Mouse (Mus musculus) neural tube, embryonic 15.5 days (tissue): ENCODE measurements at regions not wholly inside any gene's neighbourhood (a gene's known extent, or its start where the extent isn't known, plus 50 kb on each side); places are given as distances from the start of the nearest gene placed in this dataset.

ENCODE experiments used
- ATAC-seq: fragments of 200-750 bp; cut with Nextera tagmentation; 2 replicates; pipeline ENCODE4 v1.8.0; 2017; ENCODE audit warnings: mild to moderate bottlenecking, moderate TSS enrichment, moderate library complexity; ENCODE audit not compliant: low FRiP score
- H3K27ac ChIP-seq: fragments of 300-500 bp; sonication (generic); replicated peaks from 2 replicates; pipeline ENCODE4 v1.5.1; 2015; ENCODE audit warnings: mild to moderate bottlenecking, inconsistent platforms
- H3K27me3 ChIP-seq: fragments of 300-500 bp; sonication (generic); replicated peaks from 2 replicates; pipeline ENCODE4 v1.6.1; 2015; ENCODE audit warnings: inconsistent platforms
- H3K36me3 ChIP-seq: fragments of 300-500 bp; sonication (generic); 2 replicates; pipeline ENCODE4 v1.6.1; 2015; ENCODE audit warnings: inconsistent platforms
- H3K4me1 ChIP-seq: fragments of 300-500 bp; sonication (generic); 2 replicates; pipeline ENCODE4 v1.6.1; 2015; ENCODE audit warnings: inconsistent platforms
- H3K4me2 ChIP-seq: fragments of 300-500 bp; sonication (generic); 2 replicates; pipeline ENCODE4 v1.6.1; 2015; ENCODE audit warnings: inconsistent platforms, mild to moderate bottlenecking, moderate library complexity
- H3K4me3 ChIP-seq: fragments of 300-500 bp; sonication (generic); replicated peaks from 2 replicates; pipeline ENCODE4 v1.5.1; 2015; ENCODE audit warnings: mild to moderate bottlenecking, inconsistent platforms
- H3K9ac ChIP-seq: fragments of 300-500 bp; sonication (generic); replicated peaks from 2 replicates; pipeline ENCODE4 v1.6.1; 2015; ENCODE audit warnings: mild to moderate bottlenecking, inconsistent platforms
- H3K9me3 ChIP-seq: fragments of 300-500 bp; sonication (generic); replicated peaks from 2 replicates; pipeline ENCODE4 v1.6.1; 2016; ENCODE audit warnings: inconsistent platforms
- WGBS: fragments of 180-500 bp; shearing (Covaris S2); methylation state at CpG from one replicate; pipeline ENCODE4 v1.1.7; 2015; ENCODE audit warnings: mixed read lengths; 5-methylcytosine and 5-hydroxymethylcytosine counted together

- WGBS, result 88% methylated on average over 2 of the region's 2 CpGs
- H3K9me3 ChIP-seq, result no peaks in the 10 kb centered on the region
Observed at GRCm38 (mm10) chr16:52851129-52851528, 397.3 kb upstream of the Alcam start.

GRCm38 (mm10) chr16:52818976-52819375 lies 365.1 kb upstream of the Alcam start:
- no peak overlapping the region for H3K4me2 ChIP-seq
- H3K36me3 ChIP-seq, result no peaks in the 10 kb centered on the region
- H3K9me3 ChIP-seq, result no peaks in the 10 kb centered on the region
- ATAC-seq, result no peak
- no peak overlapping the region for H3K4me3 ChIP-seq
- 64% methylated on average over 1 of the region's 1 CpGs for WGBS
- no peaks in the 10 kb centered on the region for H3K27me3 ChIP-seq
- no peaks in the 10 kb centered on the region for H3K4me1 ChIP-seq
- H3K27ac ChIP-seq, result no peak overlapping the region
- no peak overlapping the region for H3K9ac ChIP-seq

More at GRCm38 (mm10) chr16:52851129-52851528, 397.3 kb upstream of the Alcam start:
- Histone ChIP-seq H3K36me3 (no peaks in the 10 kb centered on the region), H3K27ac (no peak overlapping the region), H3K4me2 (no peak overlapping the region), H3K4me1 (no peaks in the 10 kb centered on the region), H3K4me3 (no peak overlapping the region), H3K9ac (no peak overlapping the region), H3K27me3 (no peaks in the 10 kb centered on the region)
- ATAC-seq, result no peak

- Histone ChIP-seq H3K27ac (no peak overlapping the region), H3K36me3 (no peaks in the 10 kb centered on the region), H3K4me3 (no peak overlapping the region), H3K4me2 (no peak overlapping the region), H3K9me3 (no peaks in the 10 kb centered on the region), H3K4me1 (no peaks in the 10 kb centered on the region), H3K9ac (no peak overlapping the region), H3K27me3 (no peaks in the 10 kb centered on the region)
- no peak for ATAC-seq
- 79% methylated on average over 3 of the region's 3 CpGs for WGBS
Observed at GRCm38 (mm10) chr16:52811219-52811618, 357.3 kb upstream of the Alcam start.

GRCm38 (mm10) chr16:52804365-52804764 lies 350.5 kb upstream of the Alcam start:
- Histone ChIP-seq H3K9ac (no peak overlapping the region), H3K27ac (no peak overlapping the region), H3K9me3 (no peaks in the 10 kb centered on the region), H3K4me3 (no peak overlapping the region), H3K36me3 (no peaks in the 10 kb centered on the region), H3K4me2 (no peak overlapping the region), H3K27me3 (no peaks in the 10 kb centered on the region), H3K4me1 (no peaks in the 10 kb centered on the region)
- no peak for ATAC-seq

GRCm38 (mm10) chr16:52799715-52800392 lies 346.0 kb upstream of the Alcam start:
- Histone ChIP-seq H3K36me3 (no peaks in the 10 kb centered on the region), H3K9ac (no peak overlapping the region), H3K9me3 (no peaks in the 10 kb centered on the region), H3K27me3 (no peaks in the 10 kb centered on the region), H3K27ac (no peak overlapping the region), H3K4me1 (no peaks in the 10 kb centered on the region), H3K4me3 (no peak overlapping the region), H3K4me2 (no peak overlapping the region)
- no peak for ATAC-seq
- 53% methylated on average over 4 of the region's 4 CpGs for WGBS

GRCm38 (mm10) chr16:52795184-52795583 lies 341.3 kb upstream of the Alcam start:
- Histone ChIP-seq H3K4me1 (no peaks in the 10 kb centered on the region), H3K4me2 (no peak overlapping the region), H3K36me3 (no peaks in the 10 kb centered on the region), H3K9ac (no peak overlapping the region), H3K27me3 (no peaks in the 10 kb centered on the region), H3K4me3 (no peak overlapping the region), H3K27ac (no peak overlapping the region), H3K9me3 (no peaks in the 10 kb centered on the region)
- WGBS, result 52% methylated on average over 1 of the region's 1 CpGs
- ATAC-seq, result peak; percentile 59; the same call in 1 of the 2 replicates

- H3K9me3 ChIP-seq, result no peaks in the 10 kb centered on the region
- no peak for ATAC-seq
- no peaks in the 10 kb centered on the region for H3K36me3 ChIP-seq
- no peak overlapping the region for H3K4me2 ChIP-seq
- no peak overlapping the region for H3K27ac ChIP-seq
- no peak overlapping the region for H3K9ac ChIP-seq
- H3K4me3 ChIP-seq, result no peak overlapping the region
- H3K27me3 ChIP-seq, result no peaks in the 10 kb centered on the region
- no peaks in the 10 kb centered on the region for H3K4me1 ChIP-seq
- 78% methylated on average over 1 of the region's 1 CpGs for WGBS
Observed at GRCm38 (mm10) chr16:52789946-52790345, 336.1 kb upstream of the Alcam start.

GRCm38 (mm10) chr16:52747744-52748143 lies 293.9 kb upstream of the Alcam start:
- Histone ChIP-seq H3K9ac (no peak overlapping the region), H3K27me3 (no peaks in the 10 kb centered on the region), H3K9me3 (no peaks in the 10 kb centered on the region), H3K36me3 (no peaks in the 10 kb centered on the region), H3K4me2 (no peak overlapping the region), H3K4me3 (no peak overlapping the region), H3K27ac (no peak overlapping the region), H3K4me1 (no peaks in the 10 kb centered on the region)
- 53% methylated on average over 3 of the region's 3 CpGs for WGBS
- peak; percentile 68; the same call in 1 of the 2 replicates for ATAC-seq

GRCm38 (mm10) chr16:52746186-52746585 lies 292.3 kb upstream of the Alcam start:
- H3K27ac ChIP-seq, result no peak overlapping the region
- H3K4me3 ChIP-seq, result no peak overlapping the region
- H3K9ac ChIP-seq, result no peak overlapping the region
- H3K9me3 ChIP-seq, result no peaks in the 10 kb centered on the region
- H3K4me2 ChIP-seq, result no peak overlapping the region
- no peak for ATAC-seq
- H3K4me1 ChIP-seq, result no peaks in the 10 kb centered on the region
- H3K27me3 ChIP-seq, result no peaks in the 10 kb centered on the region
- WGBS, result 86% methylated on average over 3 of the region's 3 CpGs
- H3K36me3 ChIP-seq, result no peaks in the 10 kb centered on the region

GRCm38 (mm10) chr16:52744720-52745119 lies 290.8 kb upstream of the Alcam start:
- Histone ChIP-seq H3K9ac (no peak overlapping the region), H3K9me3 (no peaks in the 10 kb centered on the region), H3K4me2 (no peak overlapping the region), H3K4me1 (no peaks in the 10 kb centered on the region), H3K36me3 (no peaks in the 10 kb centered on the region), H3K27me3 (no peaks in the 10 kb centered on the region), H3K27ac (no peak overlapping the region), H3K4me3 (no peak overlapping the region)
- 68% methylated on average over 5 of the region's 5 CpGs for WGBS
- no peak for ATAC-seq

- ATAC-seq, result no peak
- Histone ChIP-seq H3K9ac (no peak overlapping the region), H3K4me1 (no peaks in the 10 kb centered on the region), H3K36me3 (no peaks in the 10 kb centered on the region), H3K27me3 (no peaks in the 10 kb centered on the region), H3K9me3 (no peaks in the 10 kb centered on the region), H3K4me2 (no peak overlapping the region), H3K27ac (no peak overlapping the region), H3K4me3 (no peak overlapping the region)
- 74% methylated on average over 3 of the region's 3 CpGs for WGBS
Observed at GRCm38 (mm10) chr16:52742166-52742565, 288.3 kb upstream of the Alcam start.

GRCm38 (mm10) chr16:52726120-52726844 lies 272.4 kb upstream of the Alcam start:
- Histone ChIP-seq H3K4me2 (no peak overlapping the region), H3K4me1 (no peaks in the 10 kb centered on the region), H3K27me3 (no peaks in the 10 kb centered on the region), H3K27ac (no peak overlapping the region), H3K36me3 (no peaks in the 10 kb centered on the region), H3K9me3 (no peaks in the 10 kb centered on the region), H3K4me3 (no peak overlapping the region), H3K9ac (no peak overlapping the region)
- WGBS, result 84% methylated on average over 3 of the region's 3 CpGs
- ATAC-seq, result no peak
